Mouse (Mus musculus): ENCODE measurements around the gene Rgl1.

GRCm38 (mm10) chr1:152659961-152660360, 106.2 kb downstream of the Rgl1 start:
- no peak for TF ChIP-seq CTCF (IDR thresholded peaks at IDR 0.05; ENCODE audit: low read depth, low read length)
- TF ChIP-seq POLR2A (IDR thresholded peaks at IDR 0.05; ENCODE audit: extremely low read depth, insufficient read depth, low read length), result no peak

All from liver, adult 2 months (tissue).